Mouse (Mus musculus): Measurements from ENCODE around the gene Vps45. TPM values are rescaled to one million over a fixed set of nuclear protein-coding genes. Genes with fewer than 3 reads are reported as not detected.
A peak's percentile ranks its signal among the peaks of the same experiment; 100 is the strongest.
"Not testable (repeated sequence)": the region's sequence is repeated elsewhere in the genome, so short reads cannot be mapped to it uniquely, and the experiment has no call there.

Gene Vps45
- polyA plus RNA-seq, 1 experiment = 7.5 TPM

- H3K36me3 ChIP-seq (ENCODE audit: control insufficient read depth, insufficient read depth, low read length) = peaks cover 8% of the 10 kb centered on the region; the same call in 1 of the 2 replicates
- TF ChIP-seq POLR2A (IDR thresholded peaks at IDR 0.05; ENCODE audit: control insufficient read depth, extremely low read depth, insufficient read depth, low read length, poor library complexity) = no peak
- no peak for TF ChIP-seq CTCF (IDR thresholded peaks at IDR 0.05; ENCODE audit: borderline replicate concordance, control insufficient read depth, extremely low read depth, insufficient read depth, low read length, poor library complexity)
- DNase-seq = no peak
- no peak overlapping the region for H3K4me3 ChIP-seq (ENCODE audit: control insufficient read depth, insufficient read depth, low read length)
- 0 out of 2 replicates have a peak, but pooled peaks cover 2% of the 10 kb centered on the region for H3K4me1 ChIP-seq (replicated peaks; ENCODE audit: control insufficient read depth, insufficient read depth, low read length)
- WGBS = 99% methylated on average over 7 of the region's 7 CpGs
- H3K27me3 ChIP-seq (ENCODE audit: control insufficient read depth, insufficient read depth, low read length) = no peaks in the 10 kb centered on the region
- H3K27ac ChIP-seq (ENCODE audit: control insufficient read depth, insufficient read depth, low read length) = no peak overlapping the region
Measured at GRCm38 (mm10) chr3:96050779-96051178, 7.5 kb downstream of the Vps45 start.

GRCm38 (mm10) chr3:96044559-96044958 lies 13.7 kb downstream of the Vps45 start:
- WGBS = 87% methylated on average over 3 of the region's 3 CpGs
- not testable (repeated sequence) for H3K36me3 ChIP-seq (ENCODE audit: control insufficient read depth, insufficient read depth, low read length); H3K27me3 ChIP-seq (ENCODE audit: control insufficient read depth, insufficient read depth, low read length); DNase-seq; H3K27ac ChIP-seq (ENCODE audit: control insufficient read depth, insufficient read depth, low read length); H3K4me3 ChIP-seq (ENCODE audit: control insufficient read depth, insufficient read depth, low read length)
- peaks cover 12% of the 10 kb centered on the region for H3K4me1 ChIP-seq (replicated peaks; ENCODE audit: control insufficient read depth, insufficient read depth, low read length)

- peaks cover 9% of the 10 kb centered on the region for H3K36me3 ChIP-seq (ENCODE audit: control insufficient read depth, insufficient read depth, low read length)
- no peak for TF ChIP-seq CTCF (IDR thresholded peaks at IDR 0.05; ENCODE audit: borderline replicate concordance, control insufficient read depth, extremely low read depth, insufficient read depth, low read length, poor library complexity)
- no peak for DNase-seq
- H3K27ac ChIP-seq (ENCODE audit: control insufficient read depth, insufficient read depth, low read length) = no peak overlapping the region
- peaks cover 12% of the 10 kb centered on the region for H3K4me1 ChIP-seq (replicated peaks; ENCODE audit: control insufficient read depth, insufficient read depth, low read length)
- no peaks in the 10 kb centered on the region for H3K27me3 ChIP-seq (ENCODE audit: control insufficient read depth, insufficient read depth, low read length)
- WGBS = 95% methylated on average over 1 of the region's 1 CpGs
- H3K4me3 ChIP-seq (ENCODE audit: control insufficient read depth, insufficient read depth, low read length) = no peak overlapping the region
Measured at GRCm38 (mm10) chr3:96043104-96043503, 15.2 kb downstream of the Vps45 start.

GRCm38 (mm10) chr3:96041079-96041478 lies 17.2 kb downstream of the Vps45 start:
- H3K4me1 ChIP-seq (replicated peaks; ENCODE audit: control insufficient read depth, insufficient read depth, low read length) = peaks cover 12% of the 10 kb centered on the region
- H3K4me3 ChIP-seq (ENCODE audit: control insufficient read depth, insufficient read depth, low read length) = no peak overlapping the region
- TF ChIP-seq CTCF (IDR thresholded peaks at IDR 0.05; ENCODE audit: borderline replicate concordance, control insufficient read depth, extremely low read depth, insufficient read depth, low read length, poor library complexity) (no peak), POLR2A (IDR thresholded peaks at IDR 0.05; ENCODE audit: control insufficient read depth, extremely low read depth, insufficient read depth, low read length, poor library complexity) (no peak)
- DNase-seq = no peak
- peak overlapping the region; percentile 22; the same call in 1 of the 2 replicates for H3K27ac ChIP-seq (ENCODE audit: control insufficient read depth, insufficient read depth, low read length)
- peaks cover 9% of the 10 kb centered on the region for H3K36me3 ChIP-seq (ENCODE audit: control insufficient read depth, insufficient read depth, low read length)
- 95% methylated on average over 6 of the region's 6 CpGs for WGBS
- no peaks in the 10 kb centered on the region for H3K27me3 ChIP-seq (ENCODE audit: control insufficient read depth, insufficient read depth, low read length)

- TF ChIP-seq POLR2A (IDR thresholded peaks at IDR 0.05; ENCODE audit: control insufficient read depth, extremely low read depth, insufficient read depth, low read length, poor library complexity) (no peak), CTCF (IDR thresholded peaks at IDR 0.05; ENCODE audit: borderline replicate concordance, control insufficient read depth, extremely low read depth, insufficient read depth, low read length, poor library complexity) (no peak)
- DNase-seq = no peak
- WGBS = 24% methylated on average over 2 of the region's 2 CpGs
- Histone ChIP-seq H3K27me3 (ENCODE audit: control insufficient read depth, insufficient read depth, low read length) (no peaks in the 10 kb centered on the region), H3K27ac (ENCODE audit: control insufficient read depth, insufficient read depth, low read length) (no peak overlapping the region), H3K36me3 (ENCODE audit: control insufficient read depth, insufficient read depth, low read length) (peaks cover 5% of the 10 kb centered on the region; the same call in 1 of the 2 replicates), H3K4me3 (ENCODE audit: control insufficient read depth, insufficient read depth, low read length) (no peak overlapping the region), H3K4me1 (replicated peaks; ENCODE audit: control insufficient read depth, insufficient read depth, low read length) (peaks cover 12% of the 10 kb centered on the region)
Measured at GRCm38 (mm10) chr3:96040663-96041006, 17.6 kb downstream of the Vps45 start.

GRCm38 (mm10) chr3:96039857-96040662 lies 18.2 kb downstream of the Vps45 start:
- H3K27ac ChIP-seq (ENCODE audit: control insufficient read depth, insufficient read depth, low read length) = peak overlapping the region; percentile 69
- no peak for DNase-seq
- 61% methylated on average over 9 of the region's 9 CpGs for WGBS
- no peaks in the 10 kb centered on the region for H3K27me3 ChIP-seq (ENCODE audit: control insufficient read depth, insufficient read depth, low read length)
- peaks cover under 1% of the 10 kb centered on the region; the same call in 1 of the 2 replicates for H3K36me3 ChIP-seq (ENCODE audit: control insufficient read depth, insufficient read depth, low read length)
- H3K4me3 ChIP-seq (ENCODE audit: control insufficient read depth, insufficient read depth, low read length) = no peak overlapping the region
- H3K4me1 ChIP-seq (replicated peaks; ENCODE audit: control insufficient read depth, insufficient read depth, low read length) = peaks cover 9% of the 10 kb centered on the region
- TF ChIP-seq POLR2A (IDR thresholded peaks at IDR 0.05; ENCODE audit: control insufficient read depth, extremely low read depth, insufficient read depth, low read length, poor library complexity) = no peak
- TF ChIP-seq CTCF (IDR thresholded peaks at IDR 0.05; ENCODE audit: borderline replicate concordance, control insufficient read depth, extremely low read depth, insufficient read depth, low read length, poor library complexity) = no peak

GRCm38 (mm10) chr3:96038851-96039250 lies 19.4 kb downstream of the Vps45 start:
- no peak for TF ChIP-seq POLR2A (IDR thresholded peaks at IDR 0.05; ENCODE audit: control insufficient read depth, extremely low read depth, insufficient read depth, low read length, poor library complexity)
- no peak for TF ChIP-seq CTCF (IDR thresholded peaks at IDR 0.05; ENCODE audit: borderline replicate concordance, control insufficient read depth, extremely low read depth, insufficient read depth, low read length, poor library complexity)
- no peak overlapping the region for H3K4me3 ChIP-seq (ENCODE audit: control insufficient read depth, insufficient read depth, low read length)
- 96% methylated on average over 4 of the region's 4 CpGs for WGBS
- H3K36me3 ChIP-seq (ENCODE audit: control insufficient read depth, insufficient read depth, low read length) = no peaks in the 10 kb centered on the region
- H3K27ac ChIP-seq (ENCODE audit: control insufficient read depth, insufficient read depth, low read length) = no peak overlapping the region
- peaks cover 9% of the 10 kb centered on the region for H3K4me1 ChIP-seq (replicated peaks; ENCODE audit: control insufficient read depth, insufficient read depth, low read length)
- no peaks in the 10 kb centered on the region for H3K27me3 ChIP-seq (ENCODE audit: control insufficient read depth, insufficient read depth, low read length)
- no peak for DNase-seq

All from thymus, adult 2 months (tissue).